Mouse (Mus musculus): ENCODE measurements around the gene Rundc3a.

DNA sequence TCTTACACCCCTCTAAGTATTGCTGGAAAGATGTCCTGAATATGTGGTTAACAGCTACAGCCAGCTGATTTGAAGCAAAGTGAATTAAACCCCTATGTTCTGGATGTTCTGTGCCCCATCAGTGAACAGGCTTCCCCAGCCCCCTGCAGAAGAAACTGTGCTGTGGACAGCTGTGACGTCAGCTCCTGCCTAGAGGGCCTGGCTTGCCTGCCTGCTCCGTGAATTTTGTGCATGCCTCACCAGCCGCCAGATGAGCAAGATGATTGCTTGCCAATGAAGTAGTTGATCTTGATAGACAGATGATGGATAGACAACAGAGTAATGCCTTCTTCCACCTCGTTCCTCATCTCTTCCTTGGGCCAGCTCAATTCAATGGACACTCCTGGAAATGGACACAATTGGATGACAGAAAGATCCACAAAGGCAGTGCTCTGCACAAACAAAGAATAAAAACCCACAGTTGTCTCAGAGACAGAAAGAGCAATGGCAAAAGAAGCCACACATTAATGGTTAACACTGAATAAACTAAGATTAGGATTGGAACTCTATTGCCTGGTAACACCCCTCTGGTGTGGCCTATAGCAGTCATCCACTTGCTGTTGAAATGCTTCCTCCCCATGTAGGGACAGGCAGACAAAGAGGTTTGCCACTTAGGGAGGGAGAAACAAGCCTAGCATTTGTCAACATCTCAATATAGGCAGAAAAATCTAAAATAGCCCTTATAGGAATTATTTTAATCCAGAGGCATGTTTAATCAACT is 11.7 kb upstream of the Rundc3a start:
- TF ChIP-seq TAL1 (conservative IDR thresholded peaks at IDR 0.05; ENCODE audit: low read depth, low read length): no peak
- TF ChIP-seq CTCF (IDR thresholded peaks at IDR 0.05; ENCODE audit: low read depth, low read length): no peak
- TF ChIP-seq GATA1 (IDR thresholded peaks at IDR 0.05; ENCODE audit: borderline replicate concordance, low read length): no peak
